Mouse (Mus musculus): ENCODE data around the gene Mphosph9. TPM values are rescaled to one million over a fixed set of nuclear protein-coding genes. Genes with fewer than 3 reads are reported as not detected.

Gene Mphosph9
- total and polyA plus RNA-seq, 3 experiments: 5.6 to 9.8 (median 8.0) TPM

DNA sequence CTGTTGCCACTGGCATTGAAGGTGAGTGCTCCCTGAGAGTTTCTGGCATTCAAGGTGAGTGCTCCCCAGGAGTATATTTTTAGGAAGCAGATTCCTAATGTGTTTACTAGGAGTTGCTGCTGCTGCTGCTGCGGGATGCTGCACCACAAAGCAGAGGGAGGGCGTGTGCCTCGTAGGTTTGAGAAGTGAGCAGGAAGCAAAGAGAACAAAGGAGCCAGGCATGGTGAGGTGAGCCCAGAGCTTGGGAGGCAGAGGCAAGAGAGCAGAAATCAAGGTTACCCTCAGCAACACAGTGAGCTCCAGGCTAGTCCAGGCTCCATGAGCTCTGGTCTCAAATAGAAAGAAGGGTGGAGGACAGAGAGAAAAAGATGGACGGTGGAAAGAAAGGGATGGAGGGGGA is 64.5 kb downstream of the Mphosph9 start:
- no peaks in the 10 kb centered on the region for H3K27me3 ChIP-seq (replicated peaks)
- peaks cover 6% of the 10 kb centered on the region for H3K9me3 ChIP-seq (replicated peaks; ENCODE audit: low read length)
- TF ChIP-seq CHD1 (IDR thresholded peaks at IDR 0.05; ENCODE audit: low read depth, low read length) (no peak), MAFK (IDR thresholded peaks at IDR 0.05; ENCODE audit: insufficient replicate concordance, low read length) (no peak), PAX5 (IDR thresholded peaks at IDR 0.05; ENCODE audit: low read length) (no peak), MAX (IDR thresholded peaks at IDR 0.05; ENCODE audit: low read length) (no peak), MYC (IDR thresholded peaks at IDR 0.05; ENCODE audit: low read depth, low read length) (no peak), ZKSCAN1 (IDR thresholded peaks at IDR 0.05; ENCODE audit: borderline replicate concordance, low read depth, low read length) (no peak), GABPA (IDR thresholded peaks at IDR 0.05; ENCODE audit: insufficient replicate concordance, low read depth, low read length) (no peak), MXI1 (IDR thresholded peaks at IDR 0.05; ENCODE audit: low read depth, low read length) (no peak), ZC3H11A (IDR thresholded peaks at IDR 0.05; ENCODE audit: low read depth, low read length) (no peak), CHD2 (IDR thresholded peaks at IDR 0.05; ENCODE audit: low read length) (no peak), POLR2AphosphoS2 (IDR thresholded peaks at IDR 0.05; ENCODE audit: low read depth, low read length) (no peak), ZMIZ1 (IDR thresholded peaks at IDR 0.05; ENCODE audit: low read depth, low read length) (no peak), USF2 (conservative IDR thresholded peaks at IDR 0.05; ENCODE audit: low read depth, low read length) (no peak), USF1 (IDR thresholded peaks at IDR 0.05; ENCODE audit: low read depth, low read length) (no peak), CTCF (conservative IDR thresholded peaks at IDR 0.05 in 1 of 2, IDR thresholded peaks at IDR 0.05 in 1 of 2; ENCODE audit: low read depth in 2 of 2, low read length in 2 of 2) (no peak)
- H3K4me2 ChIP-seq (ENCODE audit: insufficient read depth, low read depth, poor library complexity, severe bottlenecking): no peak overlapping the region
- no peaks in the 10 kb centered on the region for H3K79me2 ChIP-seq (replicated peaks; ENCODE audit: control insufficient read depth, extremely low read depth, insufficient read depth, poor library complexity, severe bottlenecking)
- H3K9ac ChIP-seq (ENCODE audit: insufficient read depth, low read depth): no peak overlapping the region
- peaks cover 18 to 74% of the 10 kb centered on the region in 2 experiments for H3K36me3 ChIP-seq (replicated peaks in 1 of 2; ENCODE audit: control insufficient read depth in 1 of 2, insufficient read depth in 1 of 2, low read length in 1 of 2)
- DNase-seq (ENCODE audit: extremely low read depth): no peak
- no peak overlapping the region for H3K4me3 ChIP-seq (replicated peaks in 1 of 3; ENCODE audit: low read depth in 2 of 3, low read length in 2 of 3, poor library complexity in 1 of 3)
- H3K4me1 ChIP-seq (ENCODE audit: control insufficient read depth in 1 of 2, insufficient read depth in 2 of 2): no peaks in the 10 kb centered on the region
- no peak overlapping the region for H3K27ac ChIP-seq (ENCODE audit: insufficient read depth, low read depth)
- dilution Hi-C loops (cut with MboI; ENCODE audit: extremely low pct_ligation_motif_present, extremely low pct_unique_long_range_greater_than_20kb, low sequenced_read_pairs) (no loop called here), in situ Hi-C loops (cut with MboI; ENCODE audit: low pct_ligation_motif_present, low pct_unique_long_range_greater_than_20kb, low sequenced_read_pairs) (no loop called here)

- H3K4me3 ChIP-seq (replicated peaks in 1 of 3; ENCODE audit: low read depth in 2 of 3, low read length in 2 of 3, poor library complexity in 1 of 3): no peak overlapping the region
- no peak overlapping the region for H3K9ac ChIP-seq (ENCODE audit: insufficient read depth, low read depth)
- TF ChIP-seq MAX (IDR thresholded peaks at IDR 0.05; ENCODE audit: low read length): no peak
- TF ChIP-seq ZMIZ1 (IDR thresholded peaks at IDR 0.05; ENCODE audit: low read depth, low read length): no peak
- no peak for TF ChIP-seq USF1 (IDR thresholded peaks at IDR 0.05; ENCODE audit: low read depth, low read length)
- no peak for TF ChIP-seq ETS1 (conservative IDR thresholded peaks at IDR 0.05; ENCODE audit: low read depth, low read length)
- TF ChIP-seq MXI1 (IDR thresholded peaks at IDR 0.05; ENCODE audit: low read depth, low read length): no peak
- no peak for TF ChIP-seq ZKSCAN1 (IDR thresholded peaks at IDR 0.05; ENCODE audit: borderline replicate concordance, low read depth, low read length)
- no peak for TF ChIP-seq ELF1 (IDR thresholded peaks at IDR 0.05; ENCODE audit: low read depth, low read length)
- no peak for TF ChIP-seq MAZ (IDR thresholded peaks at IDR 0.05; ENCODE audit: low read depth, low read length)
- TF ChIP-seq SMC3 (IDR thresholded peaks at IDR 0.05; ENCODE audit: low read depth, low read length): no peak
- TF ChIP-seq MEF2A (IDR thresholded peaks at IDR 0.05; ENCODE audit: borderline replicate concordance, low read depth, low read length): no peak
- no peak for TF ChIP-seq MYC (IDR thresholded peaks at IDR 0.05; ENCODE audit: low read depth, low read length)
- in situ Hi-C loops (cut with MboI; ENCODE audit: low pct_ligation_motif_present, low pct_unique_long_range_greater_than_20kb, low sequenced_read_pairs) (no loop called here), dilution Hi-C loops (cut with MboI; ENCODE audit: extremely low pct_ligation_motif_present, extremely low pct_unique_long_range_greater_than_20kb, low sequenced_read_pairs) (no loop called here)
- no peak for DNase-seq (ENCODE audit: extremely low read depth)
- no peaks in the 10 kb centered on the region for H3K27me3 ChIP-seq (replicated peaks)
- no peak overlapping the region for H3K27ac ChIP-seq (ENCODE audit: insufficient read depth, low read depth)
- no peaks in the 10 kb centered on the region for H3K79me2 ChIP-seq (replicated peaks; ENCODE audit: control insufficient read depth, extremely low read depth, insufficient read depth, poor library complexity, severe bottlenecking)
- no peaks in the 10 kb centered on the region for H3K4me1 ChIP-seq (ENCODE audit: control insufficient read depth in 1 of 2, insufficient read depth in 2 of 2)
- H3K9me3 ChIP-seq (replicated peaks; ENCODE audit: low read length): peaks cover 6% of the 10 kb centered on the region
- no peak overlapping the region for H3K4me2 ChIP-seq (ENCODE audit: insufficient read depth, low read depth, poor library complexity, severe bottlenecking)
- H3K36me3 ChIP-seq (replicated peaks in 1 of 2; ENCODE audit: control insufficient read depth in 1 of 2, insufficient read depth in 1 of 2, low read length in 1 of 2): peaks cover 27 to 82% of the 10 kb centered on the region in 2 experiments
Observed at GRCm38 (mm10) chr5:124262090-124262489, 65.7 kb downstream of the Mphosph9 start.

Measured in CH12.LX (cell line).